Comparison of ENCODE assay signal across 21 mouse cellular contexts in the genomic region with DNA sequence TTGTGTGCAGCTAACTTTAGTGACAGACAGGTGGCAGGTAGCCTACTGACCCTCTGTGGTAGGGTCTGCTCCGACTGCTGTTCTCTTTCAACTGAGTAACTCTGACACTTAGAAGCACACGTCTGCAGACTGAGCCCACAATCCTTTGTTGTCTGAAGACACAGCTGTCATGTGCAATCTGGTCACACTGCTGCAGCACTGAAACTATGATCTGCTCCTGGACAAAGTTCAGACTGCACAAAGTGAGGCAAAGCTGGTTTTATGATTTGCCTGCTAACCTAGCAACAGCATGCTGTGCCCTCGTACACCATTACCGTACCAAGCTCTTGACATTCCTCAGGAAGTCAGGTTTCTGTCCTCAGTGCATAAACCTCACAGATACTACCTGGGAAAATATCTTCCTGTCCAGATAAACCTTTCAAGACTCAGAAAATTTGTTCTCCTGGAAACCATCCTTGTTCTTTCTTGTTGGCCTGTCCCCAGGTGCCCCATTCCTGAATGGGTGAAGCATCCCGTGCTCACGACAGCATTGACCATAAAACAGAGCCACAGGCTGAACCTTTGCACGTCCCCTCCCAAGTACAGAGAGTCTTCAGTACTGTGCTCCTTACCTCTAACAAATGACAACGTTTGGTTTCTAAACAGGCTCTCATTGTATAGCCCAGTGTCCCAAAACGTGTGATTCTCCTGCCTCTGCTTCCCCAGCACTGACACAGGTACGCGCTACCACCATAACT.
"Had no signal": no experiment of that assay in that cellular context is flagged by ENCODE, and none has a peak within 500 bp of the region (broad histone marks: within the 10 kb centered on the region; RNA-seq: fewer than 3 reads in every experiment).

No protein-coding gene starts in this region.

- ATAC-seq: hindbrain, embryonic 16.5 days; inflammation-experienced regulatory T-cells, adult 6 months; liver, embryonic 12.5 days had no signal

- DNase-seq: gastrocnemius, adult 2 months; gastrocnemius, postnatal 10 days; gastrocnemius, postnatal 25 days; heart, adult 18-20 months; heart, postnatal 10 days; heart, postnatal 4 days; kidney, adult 11 months; layer of hippocampus, adult 9-11 months; layer of hippocampus, postnatal 36 days; left cerebral cortex, postnatal 4 days had no signal

- H3K4me1 ChIP-seq: heart, embryonic 10.5 days; heart, embryonic 12.5 days; hindbrain, embryonic 10.5 days; hindbrain, embryonic 12.5 days; limb, embryonic 13.5 days; limb, embryonic 15.5 days; liver, embryonic 12.5 days had no signal

- H3K9me3 ChIP-seq: heart, embryonic 10.5 days; heart, embryonic 12.5 days; hindbrain, embryonic 10.5 days; hindbrain, embryonic 12.5 days; limb, embryonic 13.5 days; limb, embryonic 15.5 days; liver, embryonic 12.5 days had no signal

- H3K9ac ChIP-seq: heart, embryonic 12.5 days; hindbrain, embryonic 12.5 days; hindbrain, embryonic 14.5 days; limb, embryonic 13.5 days; limb, embryonic 15.5 days; liver, embryonic 12.5 days; liver, embryonic 14.5 days had no signal

- H3K27me3 ChIP-seq: heart, embryonic 12.5 days; hindbrain, embryonic 12.5 days; limb, embryonic 13.5 days; limb, embryonic 15.5 days; liver, embryonic 12.5 days had no signal

- H3K4me3 ChIP-seq: gastrocnemius, adult 2 months; heart, embryonic 10.5 days; heart, embryonic 12.5 days; hindbrain, embryonic 10.5 days; hindbrain, embryonic 12.5 days; limb, embryonic 13.5 days; limb, embryonic 15.5 days; liver, embryonic 12.5 days had no signal

- H3K4me2 ChIP-seq: heart, embryonic 12.5 days; hindbrain, embryonic 12.5 days; hindbrain, embryonic 14.5 days; limb, embryonic 13.5 days; limb, embryonic 15.5 days; liver, embryonic 12.5 days had no signal

- H3K27ac ChIP-seq: gastrocnemius, adult 2 months; heart, embryonic 10.5 days; hindbrain, embryonic 10.5 days; hindbrain, embryonic 12.5 days; hindbrain, embryonic 14.5 days; limb, embryonic 13.5 days; limb, embryonic 15.5 days; liver, embryonic 12.5 days; liver, embryonic 14.5 days had no signal
